Mouse (Mus musculus) forebrain, postnatal 0 days (tissue): ENCODE measurements around the gene Tnxb. TPM values are rescaled to one million over a fixed set of nuclear protein-coding genes. Genes with fewer than 3 reads are reported as not detected.

Experiments used
- ATAC-seq: fragments of 200-750 bp; cut with Nextera tagmentation; 2 replicates; pipeline ENCODE4 v1.8.0; 2017; ENCODE audit warnings: mild to moderate bottlenecking, moderate library complexity
- DNase-seq: peaks from one replicate; pipeline ENCODE4 v3.0.0-alpha.2; 2015
- H3K27ac ChIP-seq: fragments of 300-500 bp; sonication (generic); 2 replicates; pipeline ENCODE4 v1.5.1; 2014; ENCODE audit warnings: low read depth, mild to moderate bottlenecking, antibody characterized with exemption, low read length, moderate library complexity, mixed read lengths
- H3K27me3 ChIP-seq: fragments of 300-500 bp; sonication (generic); 2 replicates; pipeline ENCODE4 v1.6.1; 2014; ENCODE audit warnings: mild to moderate bottlenecking, low read length, mixed read lengths; ENCODE audit not compliant: insufficient read depth
- H3K36me3 ChIP-seq: fragments of 300-500 bp; sonication (generic); 2 replicates; pipeline ENCODE4 v1.6.1; 2014; ENCODE audit warnings: mild to moderate bottlenecking, moderate library complexity; ENCODE audit not compliant: insufficient read depth
- H3K4me1 ChIP-seq: fragments of 300-500 bp; sonication (generic); 2 replicates; pipeline ENCODE4 v1.6.1; 2014; ENCODE audit warnings: antibody characterized with exemption; ENCODE audit not compliant: insufficient read depth
- H3K4me2 ChIP-seq: fragments of 300-500 bp; sonication (generic); 2 replicates; pipeline ENCODE4 v1.6.1; 2014; ENCODE audit warnings: low read depth, mild to moderate bottlenecking, moderate library complexity
- H3K4me3 ChIP-seq: fragments of 300-500 bp; sonication (generic); 2 replicates; pipeline ENCODE4 v1.5.1; 2014; ENCODE audit warnings: low read depth, low read length, mixed read lengths
- H3K9ac ChIP-seq: fragments of 300-500 bp; sonication (generic); 2 replicates; pipeline ENCODE4 v1.6.1; 2014; ENCODE audit warnings: mild to moderate bottlenecking
- H3K9me3 ChIP-seq: fragments of 300-500 bp; sonication (generic); 2 replicates; pipeline ENCODE4 v1.6.1; 2016; ENCODE audit warnings: low read length
- CTCF ChIP-seq: sonication (generic); IDR thresholded peaks from 2 replicates; pipeline ENCODE4 v1.5.1; 2016; ENCODE audit warnings: antibody characterized with exemption, control low read depth, low read depth
- WGBS: fragments of 180-500 bp; shearing (Covaris S2); extraction: QIAGEN DNeasy Blood & Tissue Kit; methylation state at CpG from one replicate; pipeline ENCODE4 v1.1.7; 2014; 5-methylcytosine and 5-hydroxymethylcytosine counted together
- polyA plus RNA-seq: library from polyadenylated mRNA; unstranded; fragments of >200 nt; fragmentation: Nextera tagmentation; extraction: Ambion mirVana; gene quantifications from 2 replicates; pipeline ENCODE4 v1.2.1, GENCODE M21; 2015
- total RNA-seq: library from RNA; depleted of rRNA; stranded (reverse); fragments of >200 nt; gene quantifications from 2 replicates; pipeline ENCODE4 v1.2.3, GENCODE M21; 2014

Tnxb gene
- total and polyA plus RNA-seq, 2 experiments from 2014 or later: 0.16 to 1.7 TPM

DNA sequence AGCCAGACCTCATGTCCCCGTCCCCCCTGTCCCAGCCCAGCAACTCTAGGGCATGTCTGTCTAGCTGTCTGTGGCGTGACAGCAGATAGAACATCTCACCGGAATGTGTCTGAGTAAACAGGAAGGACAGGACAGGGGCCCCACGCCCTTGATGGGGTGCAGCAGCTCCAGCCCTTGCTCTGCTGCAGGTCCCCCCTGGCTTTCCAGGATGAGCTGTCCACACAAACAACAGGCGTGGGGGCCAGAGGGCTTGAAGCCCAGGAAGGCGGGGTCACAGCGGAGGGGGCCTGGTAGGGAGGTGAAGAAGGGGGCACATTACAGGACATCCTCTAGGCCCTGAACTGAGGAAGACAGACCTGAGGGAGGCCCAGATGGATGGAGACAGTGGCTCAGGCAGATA is 15.2 kb upstream of the Tnxb start:
- 90% methylated on average over 7 of the region's 7 CpGs for WGBS
- no peaks in the 10 kb centered on the region for H3K4me1 ChIP-seq
- H3K9me3 ChIP-seq: no peaks in the 10 kb centered on the region
- no peak overlapping the region for H3K4me3 ChIP-seq
- no peak overlapping the region for H3K9ac ChIP-seq
- H3K4me2 ChIP-seq: no peak overlapping the region
- no peaks in the 10 kb centered on the region; the same call in 1 of the 2 replicates for H3K27me3 ChIP-seq
- ATAC-seq (no peak), DNase-seq (no peak)
- no peak overlapping the region for H3K27ac ChIP-seq
- TF ChIP-seq CTCF: no peak
- H3K36me3 ChIP-seq: peaks cover 44% of the 10 kb centered on the region

DNA sequence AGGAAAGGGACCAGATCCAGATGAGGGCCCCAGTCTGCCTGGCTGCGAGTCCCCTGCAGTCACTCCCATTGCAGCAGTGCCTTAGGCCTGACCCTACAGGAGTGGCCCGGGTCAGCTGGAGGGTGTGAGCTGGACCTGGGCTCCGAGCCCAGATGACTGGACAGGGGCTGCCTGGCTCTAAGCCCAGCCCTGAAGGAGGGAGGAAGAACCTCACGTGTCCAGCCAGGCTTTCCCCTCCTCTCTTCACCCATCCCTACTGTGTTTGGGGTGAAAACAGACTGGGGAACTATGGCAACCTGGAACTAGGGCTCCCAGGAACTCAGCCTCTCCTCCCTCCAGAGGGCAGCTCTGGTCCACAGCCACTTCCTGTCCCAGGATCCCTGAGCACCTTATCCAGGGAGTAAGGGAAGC is 14.7 kb upstream of the Tnxb start:
- no peak overlapping the region for H3K4me3 ChIP-seq
- no peak overlapping the region for H3K4me2 ChIP-seq
- DNase-seq (peak; percentile 31), ATAC-seq (peak; percentile 68)
- H3K4me1 ChIP-seq: no peaks in the 10 kb centered on the region
- WGBS: 36% methylated on average over 4 of the region's 4 CpGs
- H3K36me3 ChIP-seq: peaks cover 40% of the 10 kb centered on the region
- H3K9me3 ChIP-seq: no peaks in the 10 kb centered on the region
- H3K27ac ChIP-seq: no peak overlapping the region
- peaks cover 4% of the 10 kb centered on the region; the same call in 1 of the 2 replicates for H3K27me3 ChIP-seq
- peak; percentile 22; the same call in 1 of the 2 replicates for TF ChIP-seq CTCF
- no peak overlapping the region for H3K9ac ChIP-seq

DNA sequence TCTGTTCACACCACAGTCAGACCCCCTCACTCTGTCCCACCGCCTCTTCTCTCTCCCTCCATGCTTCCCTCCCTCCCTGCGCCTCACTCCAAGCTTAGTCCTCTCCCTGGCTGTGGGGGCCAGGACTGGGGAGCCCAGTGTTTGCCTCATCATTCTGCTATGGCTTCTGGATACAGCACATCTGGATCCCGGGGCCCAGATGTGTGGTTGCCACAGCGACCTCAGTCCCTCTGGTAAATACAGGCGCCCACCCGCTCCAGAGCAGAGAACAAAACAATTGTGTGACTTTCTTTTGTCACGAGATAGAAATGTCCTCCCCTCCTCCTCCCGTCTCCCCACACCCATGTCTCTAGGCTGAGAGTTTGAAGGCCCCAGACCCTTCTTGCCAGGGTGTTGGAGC is 13.7 kb upstream of the Tnxb start:
- Histone ChIP-seq H3K4me1 (no peaks in the 10 kb centered on the region), H3K4me3 (no peak overlapping the region), H3K9ac (no peak overlapping the region), H3K27me3 (peaks cover 4% of the 10 kb centered on the region; the same call in 1 of the 2 replicates), H3K36me3 (peaks cover 29% of the 10 kb centered on the region), H3K4me2 (no peak overlapping the region), H3K27ac (no peak overlapping the region), H3K9me3 (no peaks in the 10 kb centered on the region)
- 47% methylated on average over 8 of the region's 8 CpGs for WGBS
- ATAC-seq (no peak), DNase-seq (no peak)
- no peak for TF ChIP-seq CTCF

DNA sequence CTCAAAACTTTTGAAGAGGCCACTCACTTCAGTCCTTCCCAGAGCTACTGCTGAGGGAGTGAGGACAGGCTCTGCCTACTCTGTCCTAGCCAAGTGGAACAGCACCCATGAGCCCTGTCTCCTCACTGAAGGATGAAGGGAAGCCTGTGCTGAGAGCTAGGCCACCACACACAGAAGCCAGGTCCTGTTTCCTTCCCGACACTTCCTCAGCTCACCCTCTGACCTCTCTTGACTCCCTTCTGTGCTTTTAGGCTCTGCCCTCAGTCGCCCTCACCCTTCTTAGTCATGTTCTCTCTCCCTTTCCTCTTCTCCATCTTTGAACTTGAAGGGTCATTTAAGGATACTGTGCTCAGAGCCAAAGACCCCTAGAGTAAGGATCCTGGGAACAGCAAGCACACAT is 13.1 kb upstream of the Tnxb start:
- no peak for TF ChIP-seq CTCF
- ATAC-seq (no peak), DNase-seq (no peak)
- no peak overlapping the region for H3K9ac ChIP-seq
- no peaks in the 10 kb centered on the region for H3K9me3 ChIP-seq
- peaks cover 23% of the 10 kb centered on the region for H3K36me3 ChIP-seq
- H3K27ac ChIP-seq: no peak overlapping the region
- H3K4me3 ChIP-seq: no peak overlapping the region
- 53% methylated on average over 2 of the region's 2 CpGs for WGBS
- H3K4me2 ChIP-seq: no peak overlapping the region
- no peaks in the 10 kb centered on the region for H3K4me1 ChIP-seq
- peaks cover 4% of the 10 kb centered on the region; the same call in 1 of the 2 replicates for H3K27me3 ChIP-seq

DNA sequence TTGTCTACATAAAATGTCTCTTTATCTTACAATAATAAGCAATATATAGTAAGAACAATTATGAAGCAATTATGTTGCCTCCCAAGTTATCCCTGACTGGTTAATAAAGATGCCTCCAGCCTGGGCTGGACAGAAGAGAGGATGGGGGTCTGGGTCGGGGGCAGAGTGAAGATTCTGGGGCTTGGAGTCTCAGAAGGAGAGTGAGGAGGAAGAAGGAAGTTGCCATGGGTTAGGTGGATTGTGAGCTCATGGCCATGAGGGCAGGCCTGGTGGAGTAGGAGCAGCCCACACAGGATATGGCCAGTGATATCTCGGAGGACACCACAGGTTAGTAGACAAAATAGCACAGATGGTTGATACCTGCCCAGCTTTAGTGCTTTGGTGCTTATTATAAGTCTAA is 12.2 kb upstream of the Tnxb start:
- Histone ChIP-seq H3K9ac (no peak overlapping the region), H3K4me1 (no peaks in the 10 kb centered on the region), H3K4me2 (no peak overlapping the region), H3K9me3 (no peaks in the 10 kb centered on the region), H3K27me3 (peaks cover 4% of the 10 kb centered on the region; the same call in 1 of the 2 replicates), H3K4me3 (no peak overlapping the region), H3K27ac (no peak overlapping the region), H3K36me3 (peaks cover 14% of the 10 kb centered on the region)
- no peak for TF ChIP-seq CTCF
- WGBS: 79% methylated on average over 2 of the region's 2 CpGs
- ATAC-seq (no peak), DNase-seq (no peak)

DNA sequence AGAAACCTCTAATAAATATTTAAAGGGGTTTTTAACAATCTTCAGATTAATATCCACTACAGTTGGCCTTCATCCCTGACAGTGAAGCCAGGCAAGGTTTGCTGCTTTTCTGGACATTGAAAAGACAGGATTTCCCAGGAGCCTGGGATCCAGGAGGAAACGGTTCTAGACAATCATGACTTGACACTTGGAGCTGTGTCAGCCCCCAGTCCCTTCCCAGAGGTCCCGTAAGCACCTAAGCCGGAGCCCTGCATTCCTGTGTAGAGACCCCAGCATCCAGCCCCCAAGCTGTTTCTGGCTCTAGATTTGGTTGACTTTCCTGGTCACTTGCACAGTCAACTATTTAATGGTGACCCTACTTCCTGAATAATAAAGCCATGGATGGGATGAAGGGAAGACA is 11.7 kb upstream of the Tnxb start:
- peaks cover 4% of the 10 kb centered on the region; the same call in 1 of the 2 replicates for H3K27me3 ChIP-seq
- 84% methylated on average over 3 of the region's 3 CpGs for WGBS
- no peak for ATAC-seq

DNA sequence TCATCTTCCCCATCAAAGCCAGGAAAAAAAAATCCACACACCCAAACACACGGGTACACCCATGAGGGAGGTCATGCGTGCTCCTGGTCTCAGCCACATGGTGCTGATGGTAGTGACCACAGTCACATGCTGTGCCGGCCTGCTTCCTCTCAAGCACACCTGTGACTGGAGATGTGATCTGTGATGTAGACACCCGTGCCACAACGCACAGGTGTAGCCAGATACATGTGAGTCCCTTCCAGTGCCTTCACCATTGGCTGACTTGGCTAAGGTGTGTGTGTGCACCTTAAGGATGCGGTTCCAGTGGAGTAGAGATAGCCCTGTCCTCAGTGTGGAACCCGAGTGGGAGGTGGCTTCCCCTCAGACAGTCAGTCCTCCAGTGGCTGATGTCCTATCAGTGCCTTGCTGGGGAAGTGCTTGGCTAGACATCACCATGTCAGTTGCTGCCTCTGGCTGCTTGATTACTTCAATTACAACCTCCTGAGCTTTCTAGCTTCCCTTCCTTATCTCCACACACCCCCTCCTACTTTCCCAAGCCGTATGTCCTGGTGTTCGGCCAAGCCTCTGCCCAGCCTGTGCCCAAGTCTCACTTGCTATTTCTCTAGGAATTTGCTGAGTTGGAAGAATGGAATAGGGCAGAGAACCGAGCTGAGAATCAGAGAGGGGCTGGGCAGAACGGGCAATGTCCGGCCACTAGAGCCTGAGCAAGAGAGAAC is 11.0 kb upstream of the Tnxb start:
- 65% methylated on average over 12 of the region's 12 CpGs for WGBS
- Histone ChIP-seq H3K27me3 (peaks cover 4% of the 10 kb centered on the region; the same call in 1 of the 2 replicates), H3K4me2 (no peak overlapping the region), H3K4me1 (no peaks in the 10 kb centered on the region), H3K9ac (no peak overlapping the region), H3K27ac (no peak overlapping the region), H3K36me3 (peaks cover 4% of the 10 kb centered on the region), H3K4me3 (no peak overlapping the region), H3K9me3 (no peaks in the 10 kb centered on the region)
- ATAC-seq (no peak), DNase-seq (no peak)
- TF ChIP-seq CTCF: no peak

More for the DNA sequence above, 11.7 kb upstream of the Tnxb start:
- Histone ChIP-seq H3K4me1 (no peaks in the 10 kb centered on the region), H3K9ac (no peak overlapping the region), H3K4me3 (no peak overlapping the region), H3K9me3 (no peaks in the 10 kb centered on the region), H3K4me2 (no peak overlapping the region), H3K27ac (no peak overlapping the region), H3K36me3 (peaks cover 10% of the 10 kb centered on the region)
- no peak for DNase-seq
- no peak for TF ChIP-seq CTCF
